Mouse (Mus musculus) heart, postnatal 10 days (tissue): ENCODE results near the gene Cd80. TPM values are rescaled to one million over a fixed set of nuclear protein-coding genes. Genes with fewer than 3 reads are reported as not detected.

ENCODE experiments used
- DNase-seq, 2 experiments: peaks; one replicate each; pipeline ENCODE4 v3.0.0; 2021
- intact Hi-C: fragments of 180-260 bp; cut with DNase I; formaldehyde crosslinking; loops from one replicate; pipeline ENCODE4 v1.15.1; 2025
- total RNA-seq, 2 experiments: library from RNA; stranded (reverse); gene quantifications; 2 replicates each; pipeline ENCODE4 v1.2.3; 2021

The Cd80 gene
- under 1 TPM; 0.53 to 0.84 TPM for total RNA-seq

GRCm38 (mm10) chr16:38455511-38456418 lies at the start of gene Cd80:
Gene Cd80 (plus strand): TSS chr16:38455561.
- intact Hi-C loops, result no loop called here

GRCm38 (mm10) chr16:38406293-38406692 lies 49.1 kb upstream of the Cd80 start:
- no peak for DNase-seq

More at GRCm38 (mm10) chr16:38455511-38456418, at the start of gene Cd80:
- DNase-seq, result no peak

GRCm38 (mm10) chr16:38406708-38407107 lies 48.7 kb upstream of the Cd80 start:
- no peak for DNase-seq
- intact Hi-C loops, result no loop called here

More at GRCm38 (mm10) chr16:38406293-38406692, 49.1 kb upstream of the Cd80 start:
- intact Hi-C loops, result no loop called here

GRCm38 (mm10) chr16:38407584-38407983 lies 47.8 kb upstream of the Cd80 start:
- intact Hi-C loops, result no loop called here
- no peak for DNase-seq

GRCm38 (mm10) chr16:38408416-38408815 lies 46.9 kb upstream of the Cd80 start:
- DNase-seq, result no peak
- intact Hi-C loops, result no loop called here

GRCm38 (mm10) chr16:38414953-38415352 lies 40.4 kb upstream of the Cd80 start:
- DNase-seq, result no peak
- intact Hi-C loops, result no loop called here

- DNase-seq, result no peak
- intact Hi-C loops, result no loop called here
Measured at GRCm38 (mm10) chr16:38425374-38425773, 30.0 kb upstream of the Cd80 start.

- intact Hi-C loops, result no loop called here
- no peak for DNase-seq
Measured at GRCm38 (mm10) chr16:38425799-38426198, 29.6 kb upstream of the Cd80 start.

GRCm38 (mm10) chr16:38431446-38432185 lies 23.7 kb upstream of the Cd80 start:
- peak in 1 of 2 experiments; percentile 25 for DNase-seq
- intact Hi-C loops, result no loop called here

- intact Hi-C loops, result no loop called here
Measured at GRCm38 (mm10) chr16:38432498-38433425, 22.6 kb upstream of the Cd80 start, which contains the start of gene Pla1a. Gene Pla1a (minus strand): TSS chr16:38433145.

GRCm38 (mm10) chr16:38433514-38433913 lies 21.8 kb upstream of the Cd80 start:
- DNase-seq, result no peak
- intact Hi-C loops, result no loop called here

More at GRCm38 (mm10) chr16:38432498-38433425, 22.6 kb upstream of the Cd80 start, which contains the start of gene Pla1a:
- DNase-seq, result peak in 1 of 2 experiments; percentile 25

GRCm38 (mm10) chr16:38434295-38434795 lies 21.0 kb upstream of the Cd80 start:
- DNase-seq, result no peak
- intact Hi-C loops, result no loop called here

- intact Hi-C loops, result no loop called here
Measured at GRCm38 (mm10) chr16:38439190-38439589, 16.2 kb upstream of the Cd80 start.

GRCm38 (mm10) chr16:38440403-38440802 lies 15.0 kb upstream of the Cd80 start:
- no peak for DNase-seq
- intact Hi-C loops, result no loop called here

More at GRCm38 (mm10) chr16:38439190-38439589, 16.2 kb upstream of the Cd80 start:
- DNase-seq, result no peak

- intact Hi-C loops, result no loop called here
- DNase-seq, result no peak
Measured at GRCm38 (mm10) chr16:38441611-38442010, 13.8 kb upstream of the Cd80 start.

GRCm38 (mm10) chr16:38442216-38442615 lies 13.1 kb upstream of the Cd80 start:
- intact Hi-C loops, result no loop called here
- no peak for DNase-seq

GRCm38 (mm10) chr16:38443721-38444464 lies 11.5 kb upstream of the Cd80 start:
- intact Hi-C loops, result no loop called here
- no peak for DNase-seq

GRCm38 (mm10) chr16:38445046-38445445 lies 10.3 kb upstream of the Cd80 start:
- intact Hi-C loops, result no loop called here
- DNase-seq, result no peak

- intact Hi-C loops, result no loop called here
- no peak for DNase-seq
Measured at GRCm38 (mm10) chr16:38445576-38445975, 9.8 kb upstream of the Cd80 start.
